Mouse (Mus musculus) liver, postnatal 0 days (tissue): ENCODE results near the gene Cnot6. TPM values are rescaled to one million over a fixed set of nuclear protein-coding genes. Genes with fewer than 3 reads are reported as not detected.

Source experiments
- ATAC-seq: fragments of 200-750 bp; cut with Nextera tagmentation; 2 replicates; pipeline ENCODE4 v1.8.0; 2017; ENCODE audit warnings: mild to moderate bottlenecking, moderate library complexity
- DNase-seq: peaks from one replicate; pipeline ENCODE4 v3.0.0-alpha.2; 2016
- H3K27ac ChIP-seq: fragments of 300-500 bp; sonication (generic); 2 replicates; pipeline ENCODE4 v1.5.1; 2014; ENCODE audit warnings: antibody characterized with exemption, moderate library complexity, mild to moderate bottlenecking, low read depth
- H3K27me3 ChIP-seq: fragments of 300-500 bp; sonication (generic); 2 replicates; pipeline ENCODE4 v1.6.1; 2014; ENCODE audit warnings: low read length, control low read depth, mixed read lengths; ENCODE audit not compliant: insufficient read depth
- H3K36me3 ChIP-seq: fragments of 300-500 bp; sonication (generic); replicated peaks from 2 replicates; pipeline ENCODE4 v1.6.1; 2014; ENCODE audit warnings: mild to moderate bottlenecking, control low read depth, low read length, moderate library complexity, mixed read lengths; ENCODE audit not compliant: insufficient read depth
- H3K4me1 ChIP-seq: fragments of 300-500 bp; sonication (generic); 2 replicates; pipeline ENCODE4 v1.6.1; 2014; ENCODE audit warnings: antibody characterized with exemption, mild to moderate bottlenecking, control low read depth; ENCODE audit not compliant: insufficient read depth
- H3K4me2 ChIP-seq: fragments of 300-500 bp; sonication (generic); 2 replicates; pipeline ENCODE4 v1.6.1; 2014; ENCODE audit warnings: low read depth, mild to moderate bottlenecking, low read length, moderate library complexity, mixed read lengths
- H3K4me3 ChIP-seq: fragments of 300-500 bp; sonication (generic); 2 replicates; pipeline ENCODE4 v1.5.1; 2014; ENCODE audit warnings: low read depth, low read length
- H3K9ac ChIP-seq: fragments of 300-500 bp; sonication (generic); replicated peaks from 2 replicates; pipeline ENCODE4 v1.6.1; 2014; ENCODE audit warnings: mild to moderate bottlenecking, moderate library complexity
- H3K9me3 ChIP-seq: fragments of 300-500 bp; sonication (generic); 2 replicates; pipeline ENCODE4 v1.6.1; 2016; ENCODE audit warnings: mild to moderate bottlenecking, control low read depth, low read length, mixed read lengths
- CTCF ChIP-seq: sonication (generic); IDR thresholded peaks from 2 replicates; pipeline ENCODE4 v1.5.1; 2016; ENCODE audit warnings: antibody characterized with exemption, low read depth
- EP300 ChIP-seq: IDR thresholded peaks from 2 replicates; pipeline ENCODE4 v1.6.1; 2016; ENCODE audit warnings: antibody characterized with exemption, low read depth, mild to moderate bottlenecking
- WGBS: fragments of 180-500 bp; shearing (Covaris S2); extraction: QIAGEN DNeasy Blood & Tissue Kit; methylation state at CpG from one replicate; pipeline ENCODE4 v1.1.7; 2014; ENCODE audit not compliant: insufficient replicate concordance; 5-methylcytosine and 5-hydroxymethylcytosine counted together
- polyA plus RNA-seq: library from polyadenylated mRNA; unstranded; fragments of >200 nt; fragmentation: Nextera tagmentation; extraction: Ambion mirVana; gene quantifications from 2 replicates; pipeline ENCODE4 v1.2.1, GENCODE M21; 2015

Cnot6 gene
- 16.9 and 18.1 TPM in 2 replicates for polyA plus RNA-seq

DNA sequence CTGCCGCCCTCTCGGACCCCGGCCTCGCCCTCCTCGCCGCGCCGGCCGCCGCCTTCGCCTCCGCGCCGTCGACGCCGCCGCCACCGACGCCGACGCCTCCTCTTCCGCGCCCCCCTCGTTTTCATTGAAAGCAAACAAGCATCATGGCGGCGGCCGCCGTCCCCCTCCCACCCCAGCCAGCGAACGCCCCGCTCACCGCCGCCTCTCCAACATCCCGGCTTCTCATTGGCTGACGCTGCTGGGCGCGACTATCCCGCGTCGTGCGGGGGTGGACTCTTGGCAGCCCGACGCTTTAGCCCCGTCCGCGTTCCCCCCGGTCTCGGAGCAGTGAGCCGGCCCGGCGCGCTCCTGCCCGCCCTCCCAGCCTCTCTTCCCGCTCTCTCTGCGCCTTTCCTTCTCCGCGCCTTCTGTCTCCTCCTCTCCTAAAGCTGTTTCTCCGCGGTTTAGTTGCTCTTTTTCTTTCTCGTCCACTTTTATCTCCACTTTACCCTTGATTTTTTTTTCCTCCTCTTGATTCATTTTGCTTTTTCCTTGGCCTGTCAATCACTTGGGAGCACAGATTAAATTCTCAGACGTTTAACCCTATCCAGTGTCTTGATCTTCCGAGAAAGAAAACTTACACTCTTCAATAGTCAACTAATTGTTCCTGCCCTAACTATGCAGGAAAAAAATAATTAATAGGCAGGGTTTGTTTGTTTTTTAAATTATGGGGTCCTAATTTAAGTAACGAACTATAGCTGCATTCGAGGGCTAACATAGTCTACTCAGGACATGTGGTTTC, at the start of gene Cnot6:
Cnot6 (minus strand) TSS at position 169 of the 781 bp plus-strand sequence.
- under 1% methylated on average over 34 of the region's 65 CpGs for WGBS
- Histone ChIP-seq H3K9me3 (no peaks in the 10 kb centered on the region), H3K27me3 (no peaks in the 10 kb centered on the region), H3K4me1 (peaks cover 32% of the 10 kb centered on the region), H3K27ac (peak within 1 kb of the TSS; percentile 94), H3K4me3 (peak within 1 kb of the TSS; percentile 85), H3K4me2 (peak within 1 kb of the TSS; percentile 87), H3K9ac (peak within 1 kb of the TSS; percentile 92), H3K36me3 (0 out of 2 replicates have a peak, but pooled peaks cover 3% of the 10 kb centered on the region)
- DNase-seq = peak; percentile 99
- TF ChIP-seq CTCF = no peak
- TF ChIP-seq EP300 = peak; percentile 60; the same call in 1 of the 2 replicates
- ATAC-seq = peak; percentile 96

DNA sequence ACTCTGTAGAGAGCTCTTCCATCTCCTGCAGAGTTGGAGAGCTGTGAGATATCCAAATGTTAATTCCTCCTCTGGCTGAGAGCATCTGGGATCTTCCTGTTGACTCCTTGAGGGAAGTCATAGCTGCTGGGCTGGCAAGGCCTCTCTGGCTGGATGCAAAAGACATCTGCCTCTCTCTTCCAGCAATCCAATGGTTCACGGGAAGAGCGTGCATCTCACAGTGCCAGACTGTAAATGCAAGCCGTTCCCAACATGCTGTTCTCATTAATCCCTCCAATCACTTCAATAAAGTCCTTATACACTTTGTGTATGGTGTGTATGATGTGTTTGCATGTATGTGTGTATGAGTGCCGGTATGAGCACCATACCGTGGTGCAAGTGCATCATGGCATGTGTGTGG, 48.6 kb upstream of the Cnot6 start:
- H3K27me3 ChIP-seq = no peaks in the 10 kb centered on the region
- 74% methylated on average over 5 of the region's 5 CpGs for WGBS
- no peak overlapping the region for H3K4me3 ChIP-seq
- H3K9me3 ChIP-seq = no peaks in the 10 kb centered on the region
- H3K36me3 ChIP-seq = no peaks in the 10 kb centered on the region
- ATAC-seq = no peak
- no peak for DNase-seq
- H3K4me1 ChIP-seq = peaks cover 10% of the 10 kb centered on the region; the same call in 1 of the 2 replicates
- H3K9ac ChIP-seq = no peak overlapping the region
- TF ChIP-seq EP300 (no peak), CTCF (no peak)
- no peak overlapping the region for H3K4me2 ChIP-seq
- H3K27ac ChIP-seq = no peak overlapping the region

DNA sequence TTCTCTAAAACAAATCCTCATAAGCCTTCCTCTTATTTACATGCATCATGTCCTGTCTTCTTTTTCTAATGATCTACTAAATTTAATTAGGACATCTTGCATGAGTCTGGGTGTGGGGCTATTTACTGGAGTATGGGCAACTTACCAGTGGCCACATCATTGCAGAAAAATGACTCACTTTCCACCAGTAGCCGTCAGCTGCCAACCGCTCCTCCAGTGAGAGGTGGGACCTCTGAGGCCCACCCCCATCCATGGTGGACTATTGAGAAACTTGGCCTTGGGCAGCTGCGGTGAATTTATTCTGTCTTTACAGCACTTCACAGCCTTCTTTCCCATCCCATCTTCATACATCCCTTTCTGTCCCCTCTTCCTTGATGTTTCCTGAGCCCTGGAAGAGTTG, 45.6 kb upstream of the Cnot6 start:
- no peak overlapping the region for H3K9ac ChIP-seq
- DNase-seq = no peak
- H3K4me1 ChIP-seq = no peaks in the 10 kb centered on the region
- H3K4me2 ChIP-seq = no peak overlapping the region
- H3K27ac ChIP-seq = no peak overlapping the region
- 82% methylated on average over 3 of the region's 3 CpGs for WGBS
- no peaks in the 10 kb centered on the region for H3K27me3 ChIP-seq
- no peaks in the 10 kb centered on the region for H3K36me3 ChIP-seq
- ATAC-seq = no peak
- no peaks in the 10 kb centered on the region for H3K9me3 ChIP-seq
- no peak overlapping the region for H3K4me3 ChIP-seq
- TF ChIP-seq EP300 (no peak), CTCF (no peak)

DNA sequence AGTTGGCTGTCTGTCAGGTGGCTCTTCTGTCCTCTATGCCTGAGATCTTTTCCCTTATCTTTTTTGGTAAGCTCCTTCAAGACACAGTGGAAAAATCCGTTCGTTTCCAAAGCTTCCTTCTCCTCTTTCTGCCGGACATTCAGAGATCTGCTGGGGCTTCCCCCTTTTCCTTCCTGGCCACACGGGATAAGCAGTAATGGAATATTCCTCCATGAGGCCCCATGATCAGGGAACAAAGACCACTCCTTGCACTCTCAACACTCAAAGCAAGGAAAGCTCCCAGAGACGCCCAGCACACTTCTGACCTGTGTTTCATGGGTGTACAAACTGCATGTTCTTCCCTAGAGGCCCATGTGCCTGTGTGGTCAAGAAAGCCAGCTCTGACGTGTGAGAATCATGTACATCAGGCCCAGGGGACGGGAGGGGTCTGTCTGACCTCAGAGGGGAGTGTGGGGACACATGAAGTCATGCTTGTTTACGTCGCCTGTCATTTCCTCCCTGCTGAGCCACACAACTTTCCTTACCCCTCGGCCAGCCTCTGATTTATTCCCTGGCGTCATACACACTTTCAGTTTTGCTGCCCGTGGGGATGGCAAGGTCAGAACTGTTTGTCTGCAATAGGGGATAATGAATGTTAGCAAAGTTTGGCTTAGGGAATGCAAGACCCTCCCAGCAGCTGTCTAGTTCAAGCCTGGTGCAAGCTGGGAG, 42.6 kb upstream of the Cnot6 start:
- H3K9ac ChIP-seq = no peak overlapping the region
- no peaks in the 10 kb centered on the region for H3K4me1 ChIP-seq
- WGBS = 39% methylated on average over 12 of the region's 12 CpGs
- H3K27ac ChIP-seq = no peak overlapping the region
- H3K36me3 ChIP-seq = no peaks in the 10 kb centered on the region
- H3K4me2 ChIP-seq = no peak overlapping the region
- ATAC-seq (no peak; the same call in 1 of the 2 replicates), DNase-seq (no peak)
- H3K27me3 ChIP-seq = no peaks in the 10 kb centered on the region
- H3K4me3 ChIP-seq = no peak overlapping the region
- TF ChIP-seq EP300 (no peak), CTCF (no peak)
- H3K9me3 ChIP-seq = no peaks in the 10 kb centered on the region

DNA sequence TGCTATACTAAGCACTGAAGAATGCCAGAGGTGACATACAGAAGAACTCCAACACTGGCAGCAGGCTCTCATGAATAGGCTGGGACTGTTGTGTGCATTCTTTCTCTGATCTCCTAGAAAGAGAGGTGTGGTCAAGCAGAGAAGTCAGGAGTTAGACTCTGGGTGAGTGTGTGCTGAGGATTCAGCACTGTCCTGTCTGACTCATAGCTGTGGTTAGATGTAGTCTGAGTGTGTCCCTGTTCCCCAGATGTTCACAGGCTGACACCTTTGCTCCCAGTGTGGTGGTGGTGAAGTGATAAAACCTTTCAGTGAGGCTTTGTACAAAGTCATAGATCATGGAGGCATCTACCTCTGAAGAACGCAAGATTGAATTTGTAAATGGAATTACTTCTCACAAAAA, 34.2 kb upstream of the Cnot6 start:
- Histone ChIP-seq H3K4me1 (no peaks in the 10 kb centered on the region), H3K27me3 (no peaks in the 10 kb centered on the region), H3K4me2 (no peak overlapping the region), H3K9ac (no peak overlapping the region), H3K9me3 (peaks cover 6% of the 10 kb centered on the region), H3K4me3 (no peak overlapping the region), H3K27ac (no peak overlapping the region), H3K36me3 (no peaks in the 10 kb centered on the region)
- TF ChIP-seq CTCF (no peak), EP300 (no peak)
- DNase-seq (no peak), ATAC-seq (no peak)
- WGBS = 87% methylated on average over 1 of the region's 1 CpGs

DNA sequence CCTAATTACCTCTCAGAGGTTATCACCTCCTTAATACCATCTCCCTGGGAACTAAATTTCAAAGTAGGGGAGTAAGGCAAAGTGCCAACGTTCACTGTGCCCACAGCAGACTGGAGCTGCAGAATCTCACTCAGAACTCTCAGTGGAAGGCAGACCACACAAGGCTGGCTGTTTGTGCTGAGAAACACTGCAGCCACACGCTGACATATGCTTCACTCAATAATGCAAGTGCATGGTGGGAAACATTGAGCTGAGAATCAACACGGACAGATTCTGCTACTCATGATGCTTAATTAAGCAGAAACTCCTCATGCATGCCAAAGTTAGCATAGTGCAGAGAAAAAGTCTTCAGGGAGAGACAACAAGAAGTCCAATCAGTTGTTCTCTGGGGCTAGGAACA, 33.3 kb upstream of the Cnot6 start:
- Histone ChIP-seq H3K9me3 (peaks cover 6% of the 10 kb centered on the region), H3K27ac (no peak overlapping the region), H3K4me2 (no peak overlapping the region), H3K27me3 (no peaks in the 10 kb centered on the region), H3K4me1 (no peaks in the 10 kb centered on the region), H3K4me3 (no peak overlapping the region), H3K36me3 (no peaks in the 10 kb centered on the region), H3K9ac (no peak overlapping the region)
- DNase-seq (no peak), ATAC-seq (no peak)
- TF ChIP-seq EP300 (no peak), CTCF (no peak)
- WGBS = 66% methylated on average over 3 of the region's 3 CpGs
